Mouse (Mus musculus) heart, adult 2 months (tissue): ENCODE measurements around the gene Dennd6a.

Experiments
- CTCF ChIP-seq: fragments of 200-600 bp; IDR thresholded peaks from 2 replicates; pipeline ENCODE4 v1.8.1; 2022; ENCODE audit warnings: antibody characterized with exemption, mild to moderate bottlenecking, moderate library complexity
- POLR2A ChIP-seq: fragments of 200-500 bp; IDR thresholded peaks from 2 replicates; pipeline ENCODE4 v1.6.1; 2011; ENCODE audit warnings: mild to moderate bottlenecking, low read depth, low read length, control low read depth; ENCODE audit not compliant: insufficient read depth

DNA sequence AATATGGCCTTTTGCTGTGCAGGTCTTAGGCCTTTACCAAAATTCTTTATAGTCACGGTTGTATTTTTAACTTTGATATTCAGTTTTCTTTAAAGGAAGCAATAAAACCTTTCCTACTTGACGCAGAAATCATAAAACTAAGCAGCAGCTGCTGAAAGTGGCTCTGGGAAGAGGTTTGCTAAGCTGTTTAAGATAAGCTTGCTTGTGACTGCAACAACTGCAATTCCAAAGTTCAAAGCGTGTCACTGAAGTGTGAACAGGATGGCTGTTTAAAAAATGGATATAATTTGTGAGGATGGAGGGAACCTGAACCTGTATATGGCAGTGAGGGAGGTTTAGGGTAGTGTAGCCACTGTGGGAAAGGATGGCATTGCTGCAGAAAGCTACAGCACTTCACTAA, 88.4 kb downstream of the Dennd6a start:
- no peak for TF ChIP-seq CTCF
- TF ChIP-seq POLR2A: no peak
